Mouse (Mus musculus): Measurements from ENCODE around the gene Cdk18.

GRCm38 (mm10) chr1:132065475-132066172 is 73.9 kb downstream of the Cdk18 start:
- TF ChIP-seq POLR2A (IDR thresholded peaks at IDR 0.05; ENCODE audit: low read depth, low read length) (no peak), CTCF (conservative IDR thresholded peaks at IDR 0.05; ENCODE audit: insufficient read depth, insufficient read length, low read depth, low read length) (no peak)

Data from kidney, adult 2 months (tissue).